Mouse (Mus musculus): ENCODE results near the gene Parp14.
"Not testable (repeated sequence)": the region's sequence is repeated elsewhere in the genome, so short reads cannot be mapped to it uniquely, and the experiment has no call there.

Gene Parp14

GRCm38 (mm10) chr16:35871048-35871851 lies at the start of gene Parp14:
TSS of gene Parp14 (minus strand) at chr16:35871544.
- DNase-seq (ENCODE audit: low spot score in 2 of 2), result peak; percentile 5 to 10

GRCm38 (mm10) chr16:35918721-35919543 lies 47.6 kb upstream of the Parp14 start:
- no peak for DNase-seq (ENCODE audit: low spot score in 2 of 2)

GRCm38 (mm10) chr16:35914301-35914700 lies 43.0 kb upstream of the Parp14 start:
- no peak for DNase-seq (ENCODE audit: low spot score in 2 of 2)

- no peak for DNase-seq (ENCODE audit: low spot score in 2 of 2)
These were observed 42.2 kb upstream of the Parp14 start for GRCm38 (mm10) chr16:35913526-35913925.

GRCm38 (mm10) chr16:35911449-35911848 lies 40.1 kb upstream of the Parp14 start:
- DNase-seq (ENCODE audit: low spot score in 2 of 2), result no peak

GRCm38 (mm10) chr16:35907432-35908201 lies 36.3 kb upstream of the Parp14 start:
- no peak for DNase-seq (ENCODE audit: low spot score in 2 of 2)

- DNase-seq (ENCODE audit: low spot score in 2 of 2), result no peak
These were observed 35.5 kb upstream of the Parp14 start for GRCm38 (mm10) chr16:35906887-35907286.

GRCm38 (mm10) chr16:35905819-35906485 lies 34.6 kb upstream of the Parp14 start:
- no peak for DNase-seq (ENCODE audit: low spot score in 2 of 2)

GRCm38 (mm10) chr16:35905355-35905754 lies 34.0 kb upstream of the Parp14 start:
- no peak for DNase-seq (ENCODE audit: low spot score in 2 of 2)

- no peak for DNase-seq (ENCODE audit: low spot score in 2 of 2)
These were observed 32.9 kb upstream of the Parp14 start for GRCm38 (mm10) chr16:35904121-35904736.

GRCm38 (mm10) chr16:35903014-35903640 lies 31.8 kb upstream of the Parp14 start:
- no peak for DNase-seq (ENCODE audit: low spot score in 2 of 2)

GRCm38 (mm10) chr16:35900541-35900940 lies 29.2 kb upstream of the Parp14 start:
- DNase-seq (ENCODE audit: low spot score in 2 of 2), result no peak

GRCm38 (mm10) chr16:35894997-35895396 lies 23.7 kb upstream of the Parp14 start:
- no peak for DNase-seq (ENCODE audit: low spot score in 2 of 2)

- not testable (repeated sequence) for DNase-seq (ENCODE audit: low spot score in 2 of 2)
These were observed 20.3 kb upstream of the Parp14 start for GRCm38 (mm10) chr16:35891603-35892002.

- no peak for DNase-seq (ENCODE audit: low spot score in 2 of 2)
These were observed 19.3 kb upstream of the Parp14 start for GRCm38 (mm10) chr16:35890645-35891044.

GRCm38 (mm10) chr16:35888910-35889309 lies 17.6 kb upstream of the Parp14 start:
- no peak for DNase-seq (ENCODE audit: low spot score in 2 of 2)

GRCm38 (mm10) chr16:35888174-35888573 lies 16.8 kb upstream of the Parp14 start:
- DNase-seq (ENCODE audit: low spot score in 2 of 2), result no peak

GRCm38 (mm10) chr16:35874416-35874815 lies 3.1 kb upstream of the Parp14 start:
- DNase-seq (ENCODE audit: low spot score in 2 of 2), result peak; percentile 13 to 38

GRCm38 (mm10) chr16:35872410-35873006 lies 1.2 kb upstream of the Parp14 start:
- no peak for DNase-seq (ENCODE audit: low spot score in 2 of 2)

GRCm38 (mm10) chr16:35871898-35872297 lies 554 bp upstream of the Parp14 start:
- DNase-seq (ENCODE audit: low spot score in 2 of 2), result no peak

Measured in frontal cortex, postnatal 36 days (tissue).